Comparison of ENCODE assay signal across 11 mouse cellular contexts in genomic region chr17:44373744-44374456, GRCm38 (mm10).
DNase-seq lines count a peak whose midpoint lies in the region; ATAC-seq lines count a peak whose summit lies in the region.
"Had no signal": no experiment of that assay in that cellular context is flagged by ENCODE, and none has a peak within 500 bp of the region (broad histone marks: within the 10 kb centered on the region; RNA-seq: fewer than 3 reads in every experiment).

No protein-coding gene starts in this region.

- ATAC-seq in megakaryocyte progenitor cell, adult 5-6 weeks (replicated peaks; ENCODE audit: poor library complexity): no peak
- ATAC-seq: liver, embryonic 12.5 days had no signal

- peak; percentile 35 for DNase-seq in adrenal gland, postnatal 14 days
- DNase-seq in adrenal gland, adult 18-20 months (ENCODE audit: low spot score in 2 of 2): no peak
- DNase-seq in left cerebral cortex, postnatal 4 days: peak; percentile 77
- no peak for DNase-seq in left cerebral cortex, postnatal 25 days (ENCODE audit: low spot score in 2 of 2)
- DNase-seq in adipocyte (ENCODE audit: low spot score): peak; percentile 85
- peak; percentile 36 to 55 for DNase-seq in heart, postnatal 14 days
- DNase-seq in T-cell, adult 2 months (ENCODE audit: low spot score): no peak
- DNase-seq: adrenal gland, adult 8-10 months; cerebellum, adult 8-10 months had no signal

- intact Hi-C loops in left cerebral cortex, postnatal 4 days (cut with DNase I): no loop called here
- intact Hi-C loops in left cerebral cortex, postnatal 25 days (cut with DNase I): no loop called here
- intact Hi-C loops in heart, postnatal 14 days (cut with DNase I): no loop called here

Comparison
In these comparisons a context has a peak if more than half of its experiments do, and no peak if none do; other contexts are left out.
1. DNase-seq: peak in adrenal gland, postnatal 14 days (single experiment), left cerebral cortex, postnatal 4 days (single experiment), adipocyte (single experiment) and heart, postnatal 14 days (2 of 2); none in adrenal gland, adult 18-20 months (0 of 2), left cerebral cortex, postnatal 25 days (0 of 2) and T-cell, adult 2 months (single experiment).